Mouse (Mus musculus): ENCODE data around the gene Brpf3. TPM values are rescaled to one million over a fixed set of nuclear protein-coding genes. Genes with fewer than 3 reads are reported as not detected.

Brpf3 gene
- 63.1 and 64.8 TPM in 2 replicates for polyA plus RNA-seq (2012; rRNA removed)

- peak; percentile 83 for DNase-seq
These were observed at the start of gene Brpf3 for GRCm38 (mm10) chr17:28800671-28801412. TSS of gene Brpf3 (plus strand) at chr17:28801090.

DNA sequence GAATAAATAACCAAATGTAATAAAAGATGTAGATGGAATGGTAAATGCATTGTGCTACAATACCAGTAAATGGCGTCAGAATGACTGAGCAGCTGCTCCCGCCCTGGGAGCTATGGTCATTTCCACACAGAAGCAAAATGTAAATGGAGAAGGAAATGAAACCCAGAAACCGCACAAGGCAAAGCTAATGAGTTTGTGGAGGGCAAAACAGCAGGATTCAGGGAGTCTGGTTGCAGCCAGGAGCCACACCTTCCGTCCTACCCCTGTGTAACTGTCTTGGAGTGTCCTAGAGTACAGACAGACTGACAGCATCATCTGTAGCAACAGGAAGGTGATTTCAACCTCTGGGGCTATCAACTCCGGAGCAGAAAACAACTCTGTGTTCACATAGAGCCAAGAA is 44.4 kb upstream of the Brpf3 start:
- WGBS = 61% methylated on average over 5 of the region's 5 CpGs
- Histone ChIP-seq H3K36me3 (ENCODE audit: control insufficient read depth, insufficient read depth, low read length) (no peaks in the 10 kb centered on the region), H3K27me3 (ENCODE audit: control insufficient read depth, insufficient read depth, low read length) (no peaks in the 10 kb centered on the region), H3K4me1 (replicated peaks; ENCODE audit: control insufficient read depth, insufficient read depth, low read length) (no peaks in the 10 kb centered on the region), H3K27ac (ENCODE audit: control insufficient read depth, insufficient read depth, low read length) (no peak overlapping the region), H3K4me3 (ENCODE audit: control insufficient read depth, insufficient read depth, low read length) (no peak overlapping the region)
- no peak for TF ChIP-seq POLR2A (IDR thresholded peaks at IDR 0.05; ENCODE audit: control insufficient read depth, extremely low read depth, insufficient read depth, low read length, poor library complexity)
- TF ChIP-seq CTCF (IDR thresholded peaks at IDR 0.05; ENCODE audit: borderline replicate concordance, control insufficient read depth, extremely low read depth, insufficient read depth, low read length, poor library complexity) = no peak
- DNase-seq = no peak

More at GRCm38 (mm10) chr17:28800671-28801412, at the start of gene Brpf3:
- TF ChIP-seq CTCF (IDR thresholded peaks at IDR 0.05; ENCODE audit: borderline replicate concordance, control insufficient read depth, extremely low read depth, insufficient read depth, low read length, poor library complexity) (no peak), POLR2A (IDR thresholded peaks at IDR 0.05; ENCODE audit: control insufficient read depth, extremely low read depth, insufficient read depth, low read length, poor library complexity) (peak; percentile 73)
- 1% methylated on average over 98 of the region's 99 CpGs for WGBS
- H3K27me3 ChIP-seq (ENCODE audit: control insufficient read depth, insufficient read depth, low read length) = no peaks in the 10 kb centered on the region
- H3K4me1 ChIP-seq (replicated peaks; ENCODE audit: control insufficient read depth, insufficient read depth, low read length) = peaks cover 8% of the 10 kb centered on the region
- no peaks in the 10 kb centered on the region for H3K36me3 ChIP-seq (ENCODE audit: control insufficient read depth, insufficient read depth, low read length)
- H3K4me3 ChIP-seq (ENCODE audit: control insufficient read depth, insufficient read depth, low read length) = peak within 1 kb of the TSS; percentile 59
- H3K27ac ChIP-seq (ENCODE audit: control insufficient read depth, insufficient read depth, low read length) = peak within 1 kb of the TSS; percentile 3; the same call in 1 of the 2 replicates

GRCm38 (mm10) chr17:28757470-28757869 is 43.4 kb upstream of the Brpf3 start:
- TF ChIP-seq CTCF (IDR thresholded peaks at IDR 0.05; ENCODE audit: borderline replicate concordance, control insufficient read depth, extremely low read depth, insufficient read depth, low read length, poor library complexity) (no peak), POLR2A (IDR thresholded peaks at IDR 0.05; ENCODE audit: control insufficient read depth, extremely low read depth, insufficient read depth, low read length, poor library complexity) (no peak)
- no peaks in the 10 kb centered on the region for H3K36me3 ChIP-seq (ENCODE audit: control insufficient read depth, insufficient read depth, low read length)
- H3K4me3 ChIP-seq (ENCODE audit: control insufficient read depth, insufficient read depth, low read length) = no peak overlapping the region
- 61% methylated on average over 2 of the region's 2 CpGs for WGBS
- H3K27me3 ChIP-seq (ENCODE audit: control insufficient read depth, insufficient read depth, low read length) = no peaks in the 10 kb centered on the region
- no peaks in the 10 kb centered on the region for H3K4me1 ChIP-seq (replicated peaks; ENCODE audit: control insufficient read depth, insufficient read depth, low read length)
- H3K27ac ChIP-seq (ENCODE audit: control insufficient read depth, insufficient read depth, low read length) = no peak overlapping the region
- no peak for DNase-seq

DNA sequence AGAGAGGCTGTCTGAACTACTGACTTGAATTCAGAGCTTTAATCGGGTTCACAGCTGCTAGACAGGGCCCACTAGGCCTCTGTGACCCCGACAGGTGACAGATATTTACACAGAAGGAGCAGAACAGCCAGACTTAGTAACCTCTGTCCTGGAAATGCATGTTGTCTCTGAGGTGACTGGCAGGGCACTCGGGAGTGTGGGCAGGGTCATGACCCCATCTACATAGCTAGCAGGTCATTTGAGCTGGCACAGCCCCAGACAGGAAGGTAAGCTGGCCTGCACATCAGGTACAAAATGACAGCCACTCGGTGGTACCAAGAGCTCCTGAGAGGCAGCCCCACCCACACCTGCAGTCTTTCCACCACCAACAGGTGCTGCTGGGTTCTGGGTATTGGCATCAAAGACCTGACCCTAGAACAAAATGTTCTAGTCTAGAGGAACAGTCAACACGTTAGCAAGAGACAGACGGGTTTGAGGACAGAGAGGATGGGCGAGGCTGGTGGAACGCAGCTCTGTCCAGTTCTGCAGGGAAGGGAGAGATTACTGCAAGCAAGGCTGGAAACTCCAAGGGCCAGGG is 40.1 kb upstream of the Brpf3 start:
- H3K4me3 ChIP-seq (ENCODE audit: control insufficient read depth, insufficient read depth, low read length) = no peak overlapping the region
- H3K36me3 ChIP-seq (ENCODE audit: control insufficient read depth, insufficient read depth, low read length) = no peaks in the 10 kb centered on the region
- H3K27ac ChIP-seq (ENCODE audit: control insufficient read depth, insufficient read depth, low read length) = no peak overlapping the region
- DNase-seq = no peak
- no peaks in the 10 kb centered on the region for H3K4me1 ChIP-seq (replicated peaks; ENCODE audit: control insufficient read depth, insufficient read depth, low read length)
- WGBS = 75% methylated on average over 8 of the region's 8 CpGs
- no peaks in the 10 kb centered on the region for H3K27me3 ChIP-seq (ENCODE audit: control insufficient read depth, insufficient read depth, low read length)
- TF ChIP-seq CTCF (IDR thresholded peaks at IDR 0.05; ENCODE audit: borderline replicate concordance, control insufficient read depth, extremely low read depth, insufficient read depth, low read length, poor library complexity) (no peak), POLR2A (IDR thresholded peaks at IDR 0.05; ENCODE audit: control insufficient read depth, extremely low read depth, insufficient read depth, low read length, poor library complexity) (no peak)

DNA sequence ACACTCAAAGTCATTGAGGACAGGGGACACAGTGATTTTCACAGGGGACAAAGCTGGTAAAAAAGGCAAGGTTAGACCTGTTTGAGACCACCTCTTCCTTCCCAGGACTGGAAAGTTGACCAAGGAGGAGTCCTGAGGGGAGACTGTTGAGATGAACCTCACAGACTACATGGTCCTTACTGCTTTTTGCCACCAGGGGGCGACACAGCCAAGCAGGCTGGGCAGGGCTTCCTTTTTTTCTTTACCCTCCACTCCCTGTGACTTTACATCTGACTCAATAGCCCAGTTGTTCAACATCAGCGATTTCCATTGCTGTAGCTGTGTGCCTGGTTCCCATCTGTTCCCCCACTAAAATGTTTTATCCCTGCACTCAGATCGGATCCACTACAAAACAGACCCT is 39.0 kb upstream of the Brpf3 start:
- H3K36me3 ChIP-seq (ENCODE audit: control insufficient read depth, insufficient read depth, low read length) = no peaks in the 10 kb centered on the region
- no peaks in the 10 kb centered on the region for H3K4me1 ChIP-seq (replicated peaks; ENCODE audit: control insufficient read depth, insufficient read depth, low read length)
- peak; percentile 77 for DNase-seq
- no peaks in the 10 kb centered on the region for H3K27me3 ChIP-seq (ENCODE audit: control insufficient read depth, insufficient read depth, low read length)
- no peak overlapping the region for H3K27ac ChIP-seq (ENCODE audit: control insufficient read depth, insufficient read depth, low read length)
- 7% methylated on average over 3 of the region's 3 CpGs for WGBS
- TF ChIP-seq POLR2A (IDR thresholded peaks at IDR 0.05; ENCODE audit: control insufficient read depth, extremely low read depth, insufficient read depth, low read length, poor library complexity) (no peak), CTCF (IDR thresholded peaks at IDR 0.05; ENCODE audit: borderline replicate concordance, control insufficient read depth, extremely low read depth, insufficient read depth, low read length, poor library complexity) (peak; percentile 59; the same call in 1 of the 2 replicates)
- no peak overlapping the region for H3K4me3 ChIP-seq (ENCODE audit: control insufficient read depth, insufficient read depth, low read length)

- 46% methylated on average over 3 of the region's 3 CpGs for whole genome bisulfite sequencing
- H3K27ac ChIP-seq (ENCODE audit: control insufficient read depth, insufficient read depth, low read length) = no peak overlapping the region
- H3K4me3 ChIP-seq (ENCODE audit: control insufficient read depth, insufficient read depth, low read length) = no peak overlapping the region
- DNase-seq = no peak
- no peak for TF ChIP-seq CTCF (IDR thresholded peaks at IDR 0.05; ENCODE audit: borderline replicate concordance, control insufficient read depth, extremely low read depth, insufficient read depth, low read length, poor library complexity)
- no peak for TF ChIP-seq POLR2A (IDR thresholded peaks at IDR 0.05; ENCODE audit: control insufficient read depth, extremely low read depth, insufficient read depth, low read length, poor library complexity)
- H3K36me3 ChIP-seq (ENCODE audit: control insufficient read depth, insufficient read depth, low read length) = no peaks in the 10 kb centered on the region
- H3K27me3 ChIP-seq (ENCODE audit: control insufficient read depth, insufficient read depth, low read length) = no peaks in the 10 kb centered on the region; the same call in 1 of the 2 replicates
- peaks cover 11% of the 10 kb centered on the region for H3K4me1 ChIP-seq (replicated peaks; ENCODE audit: control insufficient read depth, insufficient read depth, low read length)
These were observed 34.7 kb upstream of the Brpf3 start for GRCm38 (mm10) chr17:28766203-28766602.

Data from thymus, adult 2 months (tissue).